Mouse (Mus musculus) intestine, embryonic 16.5 days (tissue): ENCODE data around the gene Rwdd3. TPM values are rescaled to one million over a fixed set of nuclear protein-coding genes. Genes with fewer than 3 reads are reported as not detected.

Experiments used
- ATAC-seq: fragments of 200-750 bp; cut with Nextera tagmentation; 2 replicates; pipeline ENCODE4 v1.8.0; 2017; ENCODE audit warnings: moderate TSS enrichment, moderate library complexity
- H3K27ac ChIP-seq: fragments of 300-500 bp; sonication (generic); 2 replicates; pipeline ENCODE4 v1.5.1; 2014; ENCODE audit warnings: mild to moderate bottlenecking, low read length
- H3K27me3 ChIP-seq: fragments of 300-500 bp; sonication (generic); replicated peaks from 2 replicates; pipeline ENCODE4 v1.6.1; 2014; ENCODE audit warnings: low read length, control low read depth, mixed read lengths; ENCODE audit not compliant: control insufficient read depth, insufficient read depth
- H3K36me3 ChIP-seq: fragments of 300-500 bp; sonication (generic); 2 replicates; pipeline ENCODE4 v1.6.1; 2014; ENCODE audit warnings: low read length, control low read depth; ENCODE audit not compliant: control insufficient read depth, insufficient read depth
- H3K4me1 ChIP-seq: fragments of 300-500 bp; sonication (generic); 2 replicates; pipeline ENCODE4 v1.6.1; 2014; ENCODE audit warnings: low read length, control low read depth, mixed read lengths; ENCODE audit not compliant: control insufficient read depth, insufficient read depth
- H3K4me2 ChIP-seq: fragments of 300-500 bp; sonication (generic); 2 replicates; pipeline ENCODE4 v1.6.1; 2014; ENCODE audit warnings: low read depth, low read length, control low read depth
- H3K4me3 ChIP-seq: fragments of 300-500 bp; sonication (generic); 2 replicates; pipeline ENCODE4 v1.5.1; 2014; ENCODE audit warnings: mild to moderate bottlenecking, low read length
- H3K9ac ChIP-seq: fragments of 300-500 bp; sonication (generic); 2 replicates; pipeline ENCODE4 v1.6.1; 2014; ENCODE audit warnings: low read depth, low read length
- H3K9me3 ChIP-seq: fragments of 300-500 bp; sonication (generic); 2 replicates; pipeline ENCODE4 v1.6.1; 2016; ENCODE audit warnings: low read length, control low read depth; ENCODE audit not compliant: control insufficient read depth
- WGBS: fragments of 180-500 bp; shearing (Covaris S2); extraction: QIAGEN DNeasy Blood & Tissue Kit; methylation state at CpG from one replicate; pipeline ENCODE4 v1.1.7; 2014; 5-methylcytosine and 5-hydroxymethylcytosine counted together
- polyA plus RNA-seq: library from polyadenylated mRNA; unstranded; fragments of >200 nt; fragmentation: Nextera tagmentation; extraction: Ambion mirVana; gene quantifications from 2 replicates; pipeline ENCODE4 v1.2.1, GENCODE M21; 2015

The Rwdd3 gene
- polyA plus RNA-seq, 1 experiment from 2014 or later: 5.5 TPM

DNA sequence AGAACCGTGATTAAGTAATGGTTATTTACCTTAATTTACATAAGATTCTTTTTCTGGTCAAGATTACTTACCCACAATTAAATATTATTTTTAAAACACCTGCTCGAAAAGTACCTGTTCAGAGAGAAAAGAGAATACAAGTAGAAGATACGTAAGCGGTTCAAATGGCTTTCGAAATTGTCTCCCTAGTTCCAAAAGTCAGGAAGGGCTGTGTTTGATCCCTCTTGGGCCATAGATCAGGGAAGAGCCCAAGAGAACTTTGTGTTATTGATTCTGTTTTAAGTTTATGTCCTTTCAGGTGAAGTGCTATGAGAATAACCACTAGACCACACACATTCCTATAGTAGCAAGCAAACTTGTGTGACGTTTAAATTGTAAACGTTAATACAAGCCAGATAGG is 16.0 kb upstream of the Rwdd3 start:
- 77% methylated on average over 7 of the region's 7 CpGs for WGBS

DNA sequence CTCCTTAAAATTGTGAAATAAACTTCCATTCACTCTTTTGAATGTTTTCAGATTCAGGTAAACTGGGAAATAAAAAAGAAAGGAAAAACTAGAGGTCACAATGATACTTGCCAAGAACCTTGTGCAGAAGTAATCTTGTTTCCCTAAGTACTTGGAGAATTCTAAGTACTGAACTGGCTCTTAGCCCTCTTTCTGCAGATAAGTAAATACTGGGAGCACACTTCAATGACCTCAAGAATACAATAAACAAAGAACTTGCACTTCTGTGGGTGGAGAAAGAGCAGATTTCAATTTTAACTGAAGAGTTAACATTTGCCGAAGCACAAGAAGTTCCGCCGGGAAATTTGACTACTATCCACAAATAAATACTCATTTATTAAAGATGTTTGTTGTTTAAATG is 15.4 kb upstream of the Rwdd3 start:
- ATAC-seq: no peak
- Histone ChIP-seq H3K27ac (no peak overlapping the region), H3K27me3 (no peaks in the 10 kb centered on the region), H3K4me3 (no peak overlapping the region), H3K9ac (no peak overlapping the region), H3K4me2 (no peak overlapping the region), H3K4me1 (no peaks in the 10 kb centered on the region), H3K36me3 (no peaks in the 10 kb centered on the region), H3K9me3 (no peaks in the 10 kb centered on the region)
- WGBS: 62% methylated on average over 3 of the region's 3 CpGs

More for the DNA sequence above, 16.0 kb upstream of the Rwdd3 start:
- Histone ChIP-seq H3K36me3 (no peaks in the 10 kb centered on the region), H3K27me3 (no peaks in the 10 kb centered on the region), H3K9ac (no peak overlapping the region), H3K9me3 (no peaks in the 10 kb centered on the region), H3K4me3 (no peak overlapping the region), H3K4me2 (no peak overlapping the region), H3K27ac (no peak overlapping the region), H3K4me1 (no peaks in the 10 kb centered on the region)
- no peak for ATAC-seq

DNA sequence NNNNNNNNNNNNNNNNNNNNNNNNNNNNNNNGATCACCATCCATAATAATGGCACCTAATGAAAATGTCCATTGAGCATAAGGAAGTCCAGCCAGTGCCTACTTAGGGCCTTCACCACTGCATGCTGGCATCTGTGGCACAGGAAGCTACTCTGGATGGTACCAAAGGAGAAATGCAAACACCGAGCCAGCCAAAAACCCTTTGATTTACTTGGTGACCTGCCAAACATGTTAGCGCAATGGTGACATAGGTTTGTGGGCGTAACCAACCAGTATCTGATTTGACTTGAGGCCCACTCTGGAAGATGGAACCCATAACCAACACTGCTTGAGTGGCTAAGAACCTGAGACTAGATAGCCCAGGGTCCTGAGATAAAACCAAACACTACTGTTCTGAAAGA is 13.7 kb upstream of the Rwdd3 start:
- Histone ChIP-seq H3K4me1 (no peaks in the 10 kb centered on the region), H3K4me3 (no peak overlapping the region), H3K36me3 (no peaks in the 10 kb centered on the region), H3K9ac (no peak overlapping the region), H3K27me3 (no peaks in the 10 kb centered on the region), H3K9me3 (no peaks in the 10 kb centered on the region), H3K4me2 (no peak overlapping the region), H3K27ac (no peak overlapping the region)
- 91% methylated on average over 3 of the region's 3 CpGs for WGBS
- no peak for ATAC-seq

DNA sequence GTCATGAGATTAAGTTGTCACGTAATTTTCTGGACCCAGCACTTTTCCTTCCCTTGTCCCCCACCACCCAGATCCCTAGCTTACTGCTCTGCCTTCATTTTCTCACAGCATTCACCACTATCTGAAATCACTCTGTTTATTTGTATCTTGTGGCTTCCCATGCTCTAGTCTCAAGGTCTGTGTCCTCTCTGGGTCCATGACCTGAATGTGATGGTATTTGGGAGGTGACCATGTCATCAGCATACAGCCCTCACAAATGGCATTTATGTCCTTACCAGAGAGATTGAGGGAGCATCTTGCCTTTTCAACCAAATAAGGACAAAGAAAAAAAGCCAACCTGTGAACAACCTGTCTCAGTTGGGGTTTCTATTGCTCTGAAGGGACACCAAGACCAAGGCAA is 4.5 kb upstream of the Rwdd3 start:
- no peak overlapping the region for H3K27ac ChIP-seq
- no peak overlapping the region for H3K4me2 ChIP-seq
- no peaks in the 10 kb centered on the region for H3K4me1 ChIP-seq
- H3K36me3 ChIP-seq: no peaks in the 10 kb centered on the region
- no peaks in the 10 kb centered on the region for H3K9me3 ChIP-seq
- H3K27me3 ChIP-seq: no peaks in the 10 kb centered on the region
- H3K4me3 ChIP-seq: no peak overlapping the region
- no peak overlapping the region for H3K9ac ChIP-seq
- no peak for ATAC-seq
- WGBS: 89% methylated on average over 1 of the region's 1 CpGs

DNA sequence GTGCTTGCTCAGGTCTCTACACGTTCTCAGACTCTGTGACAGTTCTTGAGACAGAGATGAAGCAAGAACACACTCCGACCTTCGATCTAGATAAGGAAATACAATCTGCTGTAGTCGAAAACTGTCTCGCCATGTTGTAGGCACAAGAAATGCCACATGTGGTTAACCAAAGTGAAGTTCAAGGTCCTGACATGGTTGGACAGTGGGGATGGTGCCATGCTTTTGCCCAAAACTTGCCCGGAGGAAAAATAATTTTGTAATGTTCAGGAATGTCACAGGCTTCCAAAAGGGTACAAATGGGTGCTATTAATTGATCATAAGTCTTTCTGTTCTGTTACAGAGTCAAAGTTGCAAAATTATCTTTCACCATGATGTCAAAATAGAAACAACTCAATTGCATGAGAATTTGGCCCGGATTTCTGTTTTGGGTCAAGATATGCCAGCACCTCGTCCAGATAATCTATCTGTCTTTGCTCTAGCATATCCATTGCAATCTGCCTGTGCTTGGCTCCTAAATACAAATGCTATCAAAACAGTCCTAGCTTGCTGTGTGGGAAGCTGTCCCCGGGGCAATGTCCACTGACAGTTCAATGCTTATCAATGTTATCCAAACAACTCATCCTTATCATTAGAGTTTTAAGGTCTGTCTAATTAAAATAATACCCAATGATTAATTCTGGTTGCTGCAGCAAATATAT is 2.9 kb upstream of the Rwdd3 start:
- Histone ChIP-seq H3K4me3 (no peak overlapping the region), H3K4me2 (no peak overlapping the region), H3K4me1 (no peaks in the 10 kb centered on the region), H3K27ac (no peak overlapping the region), H3K9ac (no peak overlapping the region), H3K9me3 (no peaks in the 10 kb centered on the region), H3K27me3 (no peaks in the 10 kb centered on the region), H3K36me3 (no peaks in the 10 kb centered on the region)
- no peak for ATAC-seq
- WGBS: 67% methylated on average over 9 of the region's 9 CpGs

DNA sequence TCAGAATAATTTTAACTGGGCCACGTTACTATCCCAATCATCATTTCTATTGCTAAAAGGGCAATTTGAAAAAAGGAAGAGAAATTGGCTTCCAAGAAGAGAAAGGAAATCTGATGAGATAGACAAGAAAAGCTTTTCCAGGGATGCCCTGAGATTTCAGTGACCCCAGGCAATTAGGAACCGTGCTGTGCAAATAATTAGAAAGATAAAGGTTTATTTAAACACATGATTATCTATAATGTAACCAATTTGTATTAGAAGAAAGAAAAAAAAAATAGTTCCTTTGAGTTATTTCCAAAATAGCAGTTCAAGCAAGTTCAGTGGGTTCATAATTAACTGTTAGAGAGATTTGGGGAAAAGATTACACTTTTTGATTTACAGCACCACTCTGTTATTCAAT is 1.2 kb upstream of the Rwdd3 start:
- H3K27ac ChIP-seq: no peak overlapping the region
- H3K4me2 ChIP-seq: no peak overlapping the region
- ATAC-seq: no peak
- no peaks in the 10 kb centered on the region for H3K36me3 ChIP-seq
- no peak overlapping the region for H3K9ac ChIP-seq
- WGBS: 78% methylated on average over 2 of the region's 2 CpGs
- no peaks in the 10 kb centered on the region for H3K4me1 ChIP-seq
- no peaks in the 10 kb centered on the region for H3K27me3 ChIP-seq
- H3K9me3 ChIP-seq: no peaks in the 10 kb centered on the region
- H3K4me3 ChIP-seq: no peak overlapping the region

DNA sequence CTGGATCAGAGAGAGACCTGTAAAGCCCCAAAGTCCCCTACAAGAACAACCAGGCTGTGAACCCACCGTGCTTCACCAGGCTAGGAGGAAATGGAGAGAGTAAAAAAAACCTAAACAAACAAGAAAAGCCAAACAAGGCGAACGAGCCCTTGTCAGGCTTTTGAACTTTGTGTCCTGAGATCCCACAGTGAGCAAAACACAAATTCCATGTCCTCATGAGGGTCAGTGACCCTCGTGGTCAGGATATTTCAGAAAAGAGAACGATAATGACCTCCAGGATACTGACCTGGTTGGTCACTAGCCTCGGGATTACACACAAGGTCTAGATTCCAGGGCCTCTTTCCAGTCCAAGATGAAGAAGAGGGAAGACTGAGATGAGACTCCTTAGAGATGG is 374 bp upstream of the Rwdd3 start:
- Histone ChIP-seq H3K36me3 (no peaks in the 10 kb centered on the region), H3K4me2 (peak overlapping the region; percentile 74), H3K27ac (no peak overlapping the region), H3K27me3 (no peaks in the 10 kb centered on the region), H3K9me3 (no peaks in the 10 kb centered on the region), H3K4me1 (no peaks in the 10 kb centered on the region), H3K9ac (0 out of 2 replicates have a peak overlapping the region, but pooled peaks have one; percentile 77), H3K4me3 (peak overlapping the region; percentile 67)
- ATAC-seq: no peak; the same call in 1 of the 2 replicates
- 39% methylated on average over 6 of the region's 6 CpGs for WGBS

DNA sequence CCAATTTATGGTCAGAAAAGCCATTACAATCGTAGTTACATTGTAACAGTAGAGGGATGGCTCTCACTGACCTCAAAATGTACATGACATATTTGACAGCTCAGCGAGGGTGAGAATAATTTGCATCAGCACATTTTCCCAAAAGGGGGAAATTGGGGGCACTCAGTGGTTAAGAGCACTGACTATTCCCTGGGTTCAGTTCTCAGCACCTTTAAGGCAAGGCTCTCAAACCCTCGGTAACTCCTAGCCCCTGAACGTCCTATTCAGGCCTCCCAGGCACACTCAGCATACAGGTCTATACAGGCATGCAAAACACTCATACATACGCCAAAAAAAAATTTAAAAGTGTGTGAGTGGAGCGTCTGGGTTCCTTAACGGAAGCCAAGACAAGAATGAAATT is 864 bp downstream of the Rwdd3 start:
- ATAC-seq: no peak
- H3K9ac ChIP-seq: no peak overlapping the region; the same call in 1 of the 2 replicates
- H3K4me3 ChIP-seq: peak overlapping the region; percentile 67
- H3K27ac ChIP-seq: no peak overlapping the region
- no peaks in the 10 kb centered on the region for H3K9me3 ChIP-seq
- no peaks in the 10 kb centered on the region for H3K27me3 ChIP-seq
- H3K36me3 ChIP-seq: no peaks in the 10 kb centered on the region
- WGBS: 46% methylated on average over 7 of the region's 7 CpGs
- no peaks in the 10 kb centered on the region for H3K4me1 ChIP-seq
- peak overlapping the region; percentile 74 for H3K4me2 ChIP-seq

DNA sequence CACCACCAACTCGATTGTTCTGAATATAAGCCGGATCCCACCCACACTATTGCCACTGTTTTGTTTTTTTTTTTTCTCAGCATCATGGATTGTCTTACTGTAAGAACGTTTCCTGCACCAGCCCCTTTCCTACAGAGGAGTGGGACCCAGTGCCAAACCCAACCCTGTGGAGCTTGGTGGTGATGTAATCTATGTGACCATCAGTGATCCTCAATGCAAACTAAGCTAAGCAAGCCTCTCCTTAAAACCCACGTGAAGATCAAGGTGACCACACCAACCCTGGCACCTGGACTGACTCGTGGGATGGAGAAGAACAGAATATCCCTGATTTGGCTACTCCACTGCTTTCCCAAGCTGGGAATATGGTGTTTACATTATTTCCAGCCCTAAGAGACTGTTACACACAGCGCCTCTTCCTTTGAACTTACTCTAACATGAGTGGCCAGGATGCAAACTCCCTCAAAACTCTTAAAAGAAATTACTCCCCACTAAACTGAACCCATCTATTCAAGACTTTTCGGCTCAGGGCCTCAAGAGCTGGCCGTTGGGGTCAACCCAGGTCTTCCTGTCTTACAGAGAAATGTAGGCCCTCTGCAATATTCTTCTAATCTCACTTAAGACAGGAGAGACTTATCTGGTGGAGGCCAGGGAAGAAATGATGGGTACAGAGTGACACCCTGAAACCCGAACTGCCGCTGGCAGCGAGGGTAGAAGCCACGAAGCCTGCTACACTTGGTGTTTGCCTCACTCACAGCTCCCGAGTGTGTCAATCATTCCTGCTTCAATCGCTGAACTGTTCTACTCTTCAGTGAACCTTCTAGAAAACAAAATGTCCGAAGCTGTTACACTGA is 2.2 kb downstream of the Rwdd3 start:
- H3K9me3 ChIP-seq: no peaks in the 10 kb centered on the region
- no peak overlapping the region for H3K9ac ChIP-seq
- H3K4me2 ChIP-seq: no peak overlapping the region
- 77% methylated on average over 15 of the region's 15 CpGs for WGBS
- H3K27me3 ChIP-seq: no peaks in the 10 kb centered on the region
- H3K4me3 ChIP-seq: no peak overlapping the region
- ATAC-seq: no peak
- H3K36me3 ChIP-seq: no peaks in the 10 kb centered on the region
- no peak overlapping the region for H3K27ac ChIP-seq
- H3K4me1 ChIP-seq: no peaks in the 10 kb centered on the region
